Mouse (Mus musculus): ENCODE results near the gene Higd1c.
"Not testable (repeated sequence)": the region's sequence is repeated elsewhere in the genome, so short reads cannot be mapped to it uniquely, and the experiment has no call there.

Gene Higd1c

DNA sequence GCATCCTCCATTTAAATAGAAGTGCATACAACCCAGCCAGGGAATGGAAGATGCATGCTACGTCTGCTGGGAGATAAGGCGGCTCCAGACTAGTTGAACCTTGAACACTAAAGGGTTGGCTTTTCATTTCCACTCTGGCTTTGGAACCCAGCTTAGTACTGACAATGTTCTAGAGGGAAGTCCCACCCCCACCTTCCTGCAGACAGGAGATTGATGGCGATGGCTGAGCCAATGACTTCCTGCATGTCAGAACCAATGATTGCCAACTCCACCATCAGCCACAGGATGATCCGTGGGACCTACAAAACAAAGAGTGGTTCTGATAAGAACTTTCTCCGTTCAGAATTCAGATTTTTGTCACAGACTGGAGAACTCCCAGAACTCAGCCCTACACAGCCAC is 41.7 kb downstream of the Higd1c start:
- in situ Hi-C loops (cut with MboI, MseI), result no loop called here

DNA sequence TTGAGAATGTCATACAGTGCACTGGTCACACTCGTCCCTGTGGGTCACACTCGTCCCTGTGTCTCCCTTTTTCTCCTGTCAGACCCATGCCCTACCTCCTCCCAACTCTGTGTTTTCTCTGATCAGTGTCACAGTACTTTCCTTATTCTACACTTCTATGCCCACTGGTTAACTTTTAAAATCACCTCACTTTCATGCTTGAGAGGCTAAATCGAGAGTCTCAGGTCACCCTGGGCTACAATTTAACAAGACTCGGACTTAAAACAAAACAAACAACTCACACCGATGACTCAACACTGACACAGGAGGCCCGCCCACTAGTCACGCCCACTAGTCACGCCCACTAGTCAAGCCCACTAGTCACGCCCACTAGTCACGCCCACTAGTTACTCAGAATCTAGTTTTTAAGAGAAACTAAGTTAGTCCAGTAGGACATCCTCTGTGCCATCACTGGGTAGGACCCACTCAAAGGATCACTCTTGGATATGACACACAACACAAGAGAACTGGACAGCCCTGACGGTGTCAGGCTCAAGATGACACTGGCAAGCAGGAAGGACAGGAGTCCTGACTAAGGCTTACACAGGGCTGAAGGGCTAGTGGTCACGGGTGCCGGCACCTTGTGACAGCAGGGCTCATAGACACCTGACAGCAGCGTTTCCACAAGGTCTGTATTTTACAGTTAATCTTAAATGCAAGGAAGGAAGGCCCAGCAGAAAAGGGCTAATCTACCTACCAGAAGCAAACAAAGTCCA is 46.8 kb downstream of the Higd1c start:
- in situ Hi-C loops (cut with MboI, MseI), result loop anchor here (10.0 kb wide), 1 partner anchor 1066 kb away; no protein-coding TSS in a partner anchor

DNA sequence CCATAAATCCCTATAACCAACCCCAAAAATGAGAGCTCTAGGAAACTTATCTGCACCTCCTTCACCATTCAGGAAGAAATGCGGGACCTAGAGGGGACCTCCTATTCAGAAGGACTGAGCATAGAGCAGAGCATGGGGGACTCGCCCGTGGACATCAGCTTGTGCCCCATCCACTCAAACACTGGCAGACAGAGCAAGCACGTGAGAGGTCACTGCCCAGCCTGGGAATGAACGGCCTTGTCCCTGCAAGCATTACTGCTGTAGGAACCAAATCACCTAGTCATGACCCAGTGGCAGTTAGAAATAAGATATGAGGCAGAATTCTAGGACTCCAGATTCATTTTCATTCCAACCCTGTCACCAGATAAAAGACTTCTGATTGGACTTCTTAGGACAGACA is 47.4 kb downstream of the Higd1c start:
- in situ Hi-C loops (cut with MboI, MseI), result loop anchor here (10.0 kb wide), 1 partner anchor 1067 kb away; no protein-coding TSS in a partner anchor

DNA sequence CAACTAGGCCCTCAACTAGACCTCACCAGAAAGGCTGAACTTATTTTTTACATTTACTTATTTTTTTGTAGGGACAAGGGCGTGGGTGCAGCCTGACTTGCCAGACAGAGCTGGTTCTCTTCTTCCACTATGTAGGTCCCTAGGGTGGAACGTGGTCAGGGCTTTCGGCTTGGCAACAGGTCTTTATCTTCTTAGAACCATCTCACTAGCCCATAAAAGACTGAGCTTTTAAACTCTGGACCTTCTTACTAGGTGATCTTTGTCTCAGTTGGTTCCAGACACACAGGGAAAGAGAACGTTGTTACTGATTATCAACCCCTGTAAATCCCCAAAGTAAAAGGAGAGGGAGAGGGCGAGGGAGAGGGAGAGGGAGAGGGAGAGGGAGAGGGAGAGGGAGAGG is 49.0 kb downstream of the Higd1c start:
- in situ Hi-C loops (cut with MboI, MseI), result loop anchor here (10.0 kb wide), 1 partner anchor 1069 kb away; no protein-coding TSS in a partner anchor

DNA sequence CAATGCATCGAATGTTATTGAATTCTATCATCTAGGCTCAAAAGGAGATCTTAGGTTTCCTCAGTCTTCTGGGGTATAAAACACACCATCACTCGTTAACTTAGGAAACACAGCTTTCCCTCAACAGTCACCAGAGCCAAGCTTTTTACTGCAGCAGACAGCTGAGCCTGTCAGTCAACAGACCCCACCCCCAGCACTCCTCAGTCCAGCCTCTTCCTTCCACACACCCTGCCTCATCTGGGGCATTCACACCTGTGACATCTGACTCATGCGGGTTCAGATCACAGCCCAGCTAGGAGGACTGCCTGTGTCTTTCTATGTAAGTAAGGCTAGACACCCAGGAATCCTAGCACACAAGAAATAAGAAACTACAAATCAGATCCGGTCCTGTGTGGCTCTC is 49.7 kb downstream of the Higd1c start:
- in situ Hi-C loops (cut with MboI, MseI), result loop anchor here (10.0 kb wide), 1 partner anchor 1069 kb away; no protein-coding TSS in a partner anchor

DNA sequence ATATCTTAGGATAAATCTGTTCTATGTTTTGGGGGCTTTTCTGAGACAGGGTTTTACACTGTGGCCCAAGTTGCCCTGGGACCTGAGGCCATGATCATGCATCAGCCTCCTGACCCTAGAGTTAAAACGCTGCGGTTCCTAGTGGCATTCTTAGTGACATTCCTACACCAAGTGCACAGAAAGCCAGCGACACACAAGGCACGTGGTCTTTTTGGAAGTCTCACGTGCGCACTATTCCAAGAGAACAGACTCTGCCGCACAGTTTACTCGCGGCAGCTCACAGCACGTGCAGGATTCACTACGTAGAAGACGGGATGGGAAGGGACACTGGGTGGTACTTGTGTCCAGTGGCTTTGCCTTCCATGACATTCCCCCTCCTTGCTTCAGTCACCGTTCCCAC is 50.6 kb downstream of the Higd1c start:
- in situ Hi-C loops (cut with MboI, MseI), result loop anchor here (10.0 kb wide), 1 partner anchor 1070 kb away; no protein-coding TSS in a partner anchor

DNA sequence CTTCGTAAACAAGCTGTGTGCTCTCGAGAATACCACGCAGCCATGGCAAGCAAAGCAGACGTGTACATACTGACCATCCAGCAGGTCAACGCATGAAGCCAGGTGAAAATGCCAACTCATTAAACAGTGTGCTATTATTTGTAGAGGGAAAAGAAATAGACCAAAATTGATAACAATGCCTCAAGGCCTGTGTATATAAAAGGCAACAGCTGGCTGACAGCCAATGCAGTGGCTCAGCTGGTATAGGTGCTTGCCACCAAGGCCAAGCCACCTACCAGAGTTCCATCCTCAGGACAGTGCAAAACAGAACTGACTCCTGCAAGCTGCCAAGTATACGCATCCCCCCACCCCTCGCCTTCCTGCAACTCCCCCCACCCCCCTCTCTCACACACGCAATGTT is 51.3 kb downstream of the Higd1c start:
- in situ Hi-C loops (cut with MboI, MseI), result loop anchor here (10.0 kb wide), 1 partner anchor 1071 kb away; no protein-coding TSS in a partner anchor

DNA sequence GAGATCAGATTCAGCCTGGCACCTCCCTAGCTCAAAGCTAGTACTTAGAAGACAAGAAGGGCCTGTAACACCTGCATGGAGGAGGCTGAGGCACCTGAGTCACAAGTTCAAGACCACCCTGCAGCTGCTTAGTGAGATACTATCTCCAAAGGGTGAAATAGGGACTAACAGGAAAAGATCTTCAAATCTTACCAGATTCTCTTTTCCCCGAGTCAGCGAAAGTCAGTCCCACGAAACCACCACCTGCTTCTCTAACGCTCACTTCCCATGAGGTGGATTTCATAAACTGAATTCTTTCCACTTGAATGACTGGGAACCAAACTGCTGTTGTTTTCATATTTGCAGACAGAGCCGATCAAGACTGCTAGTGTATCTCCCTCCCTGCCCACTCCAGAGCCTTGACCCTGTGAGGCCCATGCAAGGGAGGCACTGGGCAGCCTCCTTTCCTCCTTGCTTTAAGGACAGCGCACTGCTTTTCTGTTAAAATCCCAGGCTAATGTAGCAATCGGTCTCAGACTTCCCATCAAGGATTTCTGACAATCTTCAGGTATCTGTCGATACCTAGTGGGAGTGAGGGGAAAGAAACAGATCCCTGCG is 53.6 kb downstream of the Higd1c start:
- in situ Hi-C loops (cut with MboI, MseI), result loop anchor here (10.0 kb wide), 1 partner anchor 1073 kb away; no protein-coding TSS in a partner anchor

DNA sequence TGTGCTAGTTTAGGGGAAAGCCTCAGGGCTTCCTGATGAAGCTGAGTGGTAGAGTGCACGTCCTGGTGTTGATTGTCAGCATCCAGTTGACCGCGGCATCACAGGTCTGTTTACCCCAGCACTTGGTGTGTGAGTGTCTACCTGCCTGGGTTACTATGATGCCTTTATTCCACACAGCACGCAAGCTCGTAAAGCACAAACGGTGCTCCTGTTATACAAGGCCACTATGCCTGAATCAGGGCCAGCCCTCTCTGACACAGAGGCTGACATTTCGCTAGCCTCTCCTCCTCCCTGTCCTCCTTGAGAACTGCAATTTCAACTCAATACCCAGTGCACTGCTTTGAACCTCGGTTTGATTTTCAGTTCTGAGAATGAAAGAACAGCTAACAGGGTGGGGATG is 55.0 kb downstream of the Higd1c start:
- in situ Hi-C loops (cut with MboI, MseI), result loop anchor here (10.0 kb wide), 1 partner anchor 1075 kb away; no protein-coding TSS in a partner anchor

DNA sequence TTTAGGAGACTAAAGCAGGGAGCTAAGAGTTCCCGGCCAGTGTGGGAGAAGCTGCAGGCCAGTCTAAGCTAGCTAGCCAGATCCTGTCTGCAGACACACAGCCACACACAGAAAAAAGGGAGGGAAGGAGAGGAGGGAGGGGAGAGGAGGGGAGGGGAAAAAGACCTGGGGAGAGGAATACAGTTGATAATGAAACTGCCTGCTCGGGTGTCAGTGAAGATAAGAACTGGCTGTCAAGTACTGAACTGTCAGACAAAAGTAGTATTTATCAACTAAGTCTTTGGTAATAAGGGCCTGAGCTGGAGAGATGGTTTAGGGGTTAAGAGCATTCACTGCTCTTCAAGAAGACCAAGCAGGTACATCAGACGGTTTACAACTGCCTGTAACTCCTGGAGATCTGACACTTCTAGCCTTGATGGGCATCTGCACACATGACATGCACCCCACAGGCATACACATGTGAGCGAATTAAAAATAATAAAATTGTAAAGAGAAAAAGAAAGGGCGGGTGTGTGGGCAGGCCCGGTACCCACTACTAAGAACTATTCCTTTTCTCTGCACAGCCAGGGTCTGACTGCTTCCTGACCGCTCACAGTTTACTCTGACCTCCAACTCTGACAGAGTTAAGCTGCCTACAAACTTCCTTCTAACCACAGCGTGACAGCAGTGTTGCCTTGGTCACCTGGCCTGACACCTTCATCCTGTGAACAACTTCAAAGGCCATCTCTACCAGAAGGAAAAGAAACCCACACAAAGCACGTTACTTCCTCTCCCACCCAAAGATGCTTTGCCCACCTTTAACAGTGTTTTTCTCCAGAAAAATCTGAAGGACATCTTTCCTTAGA is 55.8 kb downstream of the Higd1c start:
- in situ Hi-C loops (cut with MboI, MseI), result loop anchor here (10.0 kb wide), 1 partner anchor 1075 kb away; no protein-coding TSS in a partner anchor

DNA sequence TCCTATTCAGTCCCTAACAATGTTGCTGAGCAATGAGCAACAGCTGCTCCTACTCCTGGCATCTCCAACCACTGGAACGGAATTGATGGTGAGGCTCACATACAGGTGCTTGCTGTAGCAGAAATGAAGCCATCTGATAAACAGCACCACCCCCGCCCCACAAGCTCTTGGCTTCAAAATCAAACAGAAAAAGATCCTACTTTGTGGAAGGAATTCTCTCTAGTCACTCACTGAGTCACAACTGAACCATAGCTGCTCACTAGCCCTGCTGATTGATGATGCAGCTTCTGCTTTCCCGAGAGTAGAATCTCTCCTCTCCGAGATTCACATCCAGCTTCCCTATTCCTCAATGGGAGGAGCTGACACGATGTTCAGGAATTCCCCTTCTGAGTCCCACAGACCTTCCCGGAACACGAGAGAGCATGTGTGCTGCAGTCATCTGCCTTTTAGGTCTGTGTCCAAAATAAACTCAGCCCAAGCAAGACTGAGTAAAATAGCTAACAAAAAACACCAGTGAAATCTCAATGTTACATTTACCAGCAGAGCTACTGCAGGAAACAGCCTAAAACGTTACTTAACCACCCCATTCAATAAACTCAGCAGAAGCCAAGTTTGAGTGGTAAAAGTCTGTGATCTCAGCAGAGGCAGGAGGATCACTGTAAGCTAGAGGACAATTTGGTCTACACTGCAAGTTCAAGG is 56.9 kb downstream of the Higd1c start:
- in situ Hi-C loops (cut with MboI, MseI), result no loop called here

DNA sequence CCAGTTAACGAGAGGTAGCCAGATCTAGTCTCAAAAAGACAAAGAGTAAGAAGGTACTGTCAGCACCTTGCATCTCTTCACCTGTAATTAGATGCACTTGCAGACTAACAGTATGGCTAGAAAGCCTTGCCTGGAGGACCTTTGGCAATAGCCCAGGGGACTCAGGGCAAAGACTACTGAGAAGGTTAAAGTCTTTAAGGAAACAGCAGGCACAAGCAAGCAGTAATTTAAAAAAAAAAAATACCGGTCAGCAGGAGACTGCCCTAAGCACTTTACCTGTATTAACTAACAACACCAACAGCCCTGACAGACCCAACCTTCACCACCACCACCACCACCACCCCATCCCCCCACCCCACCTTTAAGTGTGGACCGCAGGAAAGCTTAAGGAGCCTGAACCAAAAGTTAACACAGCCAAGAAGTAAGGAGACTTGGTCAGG is 57.4 kb downstream of the Higd1c start, which contains the start of gene Gm5475:
Gm5475 (plus strand) TSS at position 390 of the 440 bp plus-strand sequence.
- in situ Hi-C loops (cut with MboI, MseI), result not testable (repeated sequence)

DNA sequence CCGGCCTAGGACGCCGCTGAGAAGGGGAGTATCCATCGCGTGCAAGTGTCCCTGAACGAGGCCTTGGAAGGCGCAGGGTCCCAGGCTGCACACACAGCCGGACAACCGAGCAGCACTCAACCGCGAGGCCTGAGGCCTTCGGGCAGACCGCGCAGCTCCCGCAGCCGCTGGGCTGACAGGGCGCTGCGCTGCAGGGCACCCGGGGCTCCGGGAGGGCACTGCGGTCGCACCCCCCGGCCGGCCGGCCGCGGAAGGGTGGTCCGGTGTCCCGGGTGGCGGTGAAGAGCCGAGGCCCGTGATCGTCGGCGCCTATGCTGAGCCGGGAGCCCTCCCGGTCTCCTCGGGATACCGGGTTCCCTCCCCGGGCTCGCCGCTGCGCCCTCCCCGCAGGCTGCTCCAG is 58.1 kb downstream of the Higd1c start:
- in situ Hi-C loops (cut with MboI, MseI), result no loop called here

DNA sequence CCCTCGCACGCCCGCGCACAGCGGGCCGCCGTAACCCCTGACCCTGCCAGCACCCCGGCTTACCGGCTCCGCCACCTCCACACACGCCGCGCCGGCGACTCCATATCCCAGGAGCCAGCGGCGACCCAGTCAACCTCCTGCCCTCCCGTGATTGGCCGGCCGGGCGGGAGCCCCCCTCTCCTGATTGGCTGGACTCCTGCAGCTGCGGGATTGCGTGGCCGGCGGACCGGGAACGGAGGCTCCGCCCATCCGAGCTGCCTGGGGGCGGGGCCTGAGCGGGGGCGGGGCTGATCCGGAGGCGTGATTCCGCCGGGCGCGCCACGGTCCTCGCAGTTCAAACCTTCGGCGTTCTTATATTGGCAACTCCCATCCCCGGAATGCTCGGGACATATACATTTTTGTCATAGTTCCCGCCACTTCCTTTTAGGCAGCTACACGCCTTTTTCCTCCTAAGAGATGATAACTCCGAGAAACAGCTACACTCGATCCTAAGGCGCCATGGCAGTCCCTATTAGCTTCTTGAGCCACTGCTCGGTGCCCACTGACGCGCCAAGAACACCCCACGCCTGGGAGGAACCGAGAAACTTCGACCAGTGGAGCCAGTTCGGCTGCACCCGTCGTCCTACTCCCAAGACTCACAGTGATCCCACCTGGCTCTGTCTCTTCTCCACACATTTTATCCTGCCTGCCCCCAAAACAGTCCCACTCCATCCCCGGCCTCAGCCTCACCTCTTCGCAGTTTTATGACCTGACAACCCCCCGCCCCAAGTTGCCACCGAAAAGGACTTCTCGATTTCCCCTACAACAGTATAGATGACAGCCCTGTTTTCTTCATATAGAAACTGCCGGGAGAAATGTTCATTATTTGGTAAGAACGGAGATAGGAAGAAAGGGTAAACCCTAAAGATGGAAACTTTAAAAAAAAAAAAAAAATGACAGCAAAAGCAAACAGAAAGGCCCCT is 58.8 kb downstream of the Higd1c start:
- in situ Hi-C loops (cut with MboI, MseI), result no loop called here

DNA sequence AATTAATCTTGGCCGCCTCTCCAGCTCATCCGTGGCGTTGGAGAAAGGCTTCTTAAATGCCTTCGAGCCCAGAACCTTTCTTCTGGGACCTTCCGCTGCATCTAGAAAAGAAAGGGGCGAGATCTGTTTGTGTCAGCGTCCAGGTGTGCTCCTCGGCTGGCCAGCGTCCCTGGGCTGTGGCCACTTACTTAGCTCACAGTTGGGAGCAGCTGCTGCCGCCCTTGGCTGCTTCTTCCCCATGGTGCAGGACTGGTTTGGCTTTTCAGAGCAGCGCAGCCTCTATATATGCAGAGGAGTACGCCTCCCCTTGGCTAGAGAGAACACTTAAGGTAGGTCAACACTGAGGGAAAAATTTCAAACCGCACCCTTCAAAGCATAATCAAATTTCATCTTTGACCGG is 59.6 kb downstream of the Higd1c start:
- in situ Hi-C loops (cut with MboI, MseI), result no loop called here

DNA sequence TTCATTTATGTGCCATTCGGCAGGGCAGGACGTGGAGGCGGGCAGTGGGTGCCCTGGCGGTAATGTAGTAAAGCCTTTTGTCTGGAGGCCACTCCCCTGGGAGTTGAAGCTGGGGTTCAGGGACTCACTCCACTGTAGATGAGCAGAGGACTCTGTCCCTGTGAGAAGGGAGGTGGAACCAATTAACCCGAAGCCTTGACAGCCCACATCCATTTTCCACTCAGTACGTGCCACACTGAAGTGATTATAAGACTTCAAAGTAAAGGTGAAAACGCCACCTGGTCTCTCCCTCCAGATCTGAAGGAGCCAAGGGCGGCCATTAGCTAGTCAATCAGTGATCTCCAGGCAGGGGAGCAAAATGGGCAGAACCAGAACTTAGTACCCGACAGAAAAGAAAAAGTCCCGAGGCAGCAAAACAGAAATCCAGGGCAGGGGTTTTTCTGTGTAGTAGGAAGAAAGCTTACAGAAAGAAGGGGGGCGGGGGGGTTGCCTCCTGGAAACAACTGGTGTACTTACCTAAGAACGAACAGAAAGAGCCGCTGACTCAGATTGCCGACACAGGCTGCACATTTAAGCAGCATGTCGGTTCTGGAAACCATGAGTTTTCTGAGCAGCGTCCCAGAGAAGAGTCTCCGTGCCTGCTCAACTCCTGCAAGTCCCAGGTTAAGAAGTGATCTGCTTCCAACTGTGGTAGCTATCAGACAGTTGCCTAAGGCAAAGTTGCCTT is 60.2 kb downstream of the Higd1c start, which contains the start of gene Slc11a2:
Slc11a2 (minus strand) TSS at position 677 of the 727 bp plus-strand sequence.
- in situ Hi-C loops (cut with MboI, MseI), result no loop called here

DNA sequence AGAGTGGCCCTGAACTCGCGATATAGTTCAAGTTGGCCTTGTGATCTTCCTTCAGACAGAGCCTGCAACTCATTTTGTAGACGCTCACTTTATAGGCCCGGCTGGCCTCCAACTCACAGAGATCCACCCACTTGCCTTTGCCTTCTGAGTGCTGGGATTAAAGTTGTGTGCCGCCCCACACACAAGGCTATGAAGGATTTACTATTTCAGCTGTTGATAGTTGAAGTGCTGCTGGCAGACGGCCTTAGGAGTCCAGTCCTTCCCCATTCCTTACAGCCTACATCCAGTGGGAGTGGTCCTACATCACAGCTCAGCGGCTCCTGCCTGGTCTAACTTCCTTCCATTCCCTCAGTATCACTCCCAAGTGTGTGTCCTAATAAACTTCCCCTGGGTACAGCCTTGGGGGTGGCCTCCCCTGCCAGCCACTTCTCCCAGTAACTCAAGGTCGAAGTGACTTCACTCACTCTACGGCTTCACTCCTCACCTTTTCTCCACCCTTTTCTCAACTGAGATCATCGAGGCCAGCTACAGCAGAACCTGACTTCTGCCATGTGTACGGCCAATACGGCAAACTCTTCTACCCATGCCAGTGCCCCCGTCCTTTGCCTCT is 64.1 kb downstream of the Higd1c start:
- in situ Hi-C loops (cut with MboI, MseI), result no loop called here

DNA sequence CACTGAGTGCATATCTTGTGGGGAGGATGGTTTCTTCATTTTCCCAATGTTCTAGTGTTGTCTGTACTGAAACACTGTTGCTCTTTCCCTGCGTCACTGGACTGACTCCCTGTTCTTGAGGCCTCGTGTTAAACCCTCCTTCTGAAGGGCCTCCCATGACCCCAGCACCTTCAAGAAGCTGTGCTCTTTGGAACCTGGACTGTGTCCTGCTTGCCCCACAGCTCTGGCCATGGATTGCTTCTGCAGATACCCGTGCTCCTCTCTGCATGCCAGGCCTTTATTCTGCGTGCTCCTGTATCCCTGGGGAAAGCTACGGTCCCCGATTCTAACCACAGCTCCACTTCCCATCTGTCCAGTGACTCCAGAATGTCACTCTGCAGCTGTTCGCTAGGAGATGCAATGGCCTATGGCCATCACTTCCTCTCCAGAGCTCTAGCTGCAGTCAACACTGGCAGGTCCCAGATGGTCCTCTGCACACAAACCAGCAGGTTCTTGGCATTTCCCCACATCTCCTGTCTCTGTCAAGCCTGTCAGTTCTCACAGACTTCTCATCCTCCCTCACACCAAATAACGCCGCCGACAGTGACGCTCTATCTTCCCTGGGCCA is 65.7 kb downstream of the Higd1c start:
- in situ Hi-C loops (cut with MboI, MseI), result no loop called here
